In the genomic region with DNA sequence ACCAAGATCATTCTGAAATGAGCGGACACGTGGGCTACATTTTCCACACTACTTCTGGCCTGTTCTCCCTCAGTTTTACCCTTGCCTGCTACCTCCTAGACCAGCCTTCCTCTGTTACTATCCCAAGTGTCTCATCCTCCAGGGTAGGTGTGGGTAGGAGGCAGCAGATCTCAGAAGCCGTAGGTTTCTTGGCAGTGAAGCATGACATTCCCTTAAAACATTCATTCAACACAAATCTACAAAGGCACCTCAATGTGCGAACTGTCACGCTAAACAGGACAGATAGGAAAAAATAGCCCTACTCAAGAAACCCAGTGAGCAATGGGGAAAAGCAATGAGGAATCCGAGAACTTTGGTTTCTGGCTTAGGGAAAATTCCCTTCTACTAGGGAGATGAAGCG, we compare ENCODE assay signal across 9 mouse cellular contexts. TPM values are rescaled to one million over a fixed set of nuclear protein-coding genes. Genes with fewer than 3 reads are reported as not detected.
DNase-seq lines count a peak whose midpoint lies in the region; ATAC-seq and TF ChIP-seq lines count a peak whose summit lies in the region.
"Had no signal": no experiment of that assay in that cellular context is flagged by ENCODE, and none has a peak within 500 bp of the region (broad histone marks: within the 10 kb centered on the region; RNA-seq: fewer than 3 reads in every experiment).

No protein-coding gene starts in this region.

- peak overlapping the region; percentile 93; the same call in 1 of the 2 replicates for H3K4me2 ChIP-seq in heart, embryonic 15.5 days
- H3K4me2 ChIP-seq in hindbrain, embryonic 12.5 days (replicated peaks): peak overlapping the region; percentile 99
- H3K4me2 ChIP-seq in midbrain, embryonic 12.5 days (replicated peaks): peak overlapping the region; percentile 98

- H3K79me2 ChIP-seq in MEL (ENCODE audit: control insufficient read depth, insufficient read depth, low read length, poor library complexity): peaks cover 63% of the 10 kb centered on the region

- DNase-seq in heart, adult 11 months: no peak
- DNase-seq in MEL (ENCODE audit: low read depth, low spot score): no peak
- no peak for DNase-seq in adrenal gland, postnatal 4 days (ENCODE audit: low spot score in 2 of 2)
- no peak for DNase-seq in adrenal gland, adult 2 months
- no peak for DNase-seq in cerebellum, adult 9-11 months

- H3K4me1 ChIP-seq in heart, embryonic 15.5 days (replicated peaks): peaks cover 63% of the 10 kb centered on the region
- peaks cover 17 to 45% of the 10 kb centered on the region in 2 experiments for H3K4me1 ChIP-seq in MEL (ENCODE audit: control insufficient read depth in 1 of 2, insufficient read depth in 2 of 2, low read length in 2 of 2)
- peaks cover 67% of the 10 kb centered on the region for H3K4me1 ChIP-seq in hindbrain, embryonic 12.5 days
- H3K4me1 ChIP-seq in midbrain, embryonic 12.5 days: peaks cover 65% of the 10 kb centered on the region

- no peaks in the 10 kb centered on the region for H3K9me3 ChIP-seq in heart, embryonic 15.5 days (replicated peaks)
- no peaks in the 10 kb centered on the region for H3K9me3 ChIP-seq in MEL (replicated peaks; ENCODE audit: insufficient read depth, low read length)
- no peaks in the 10 kb centered on the region for H3K9me3 ChIP-seq in hindbrain, embryonic 12.5 days (replicated peaks)
- H3K9me3 ChIP-seq in midbrain, embryonic 12.5 days: no peaks in the 10 kb centered on the region

- H3K27ac ChIP-seq in heart, embryonic 15.5 days: peak overlapping the region; percentile 99
- H3K27ac ChIP-seq in MEL (ENCODE audit: control insufficient read depth, low read depth, low read length): peak overlapping the region; percentile 91
- H3K27ac ChIP-seq in hindbrain, embryonic 12.5 days: peak overlapping the region; percentile 99
- H3K27ac ChIP-seq in midbrain, embryonic 12.5 days (replicated peaks): peak overlapping the region; percentile 98

- peaks cover 14% of the 10 kb centered on the region for H3K36me3 ChIP-seq in heart, embryonic 15.5 days
- peaks cover 0 to 29% of the 10 kb centered on the region in 2 experiments; a peak in 3 of 4 replicates for H3K36me3 ChIP-seq in MEL (ENCODE audit: control insufficient read depth in 1 of 2, insufficient read depth in 2 of 2, low read length in 2 of 2)
- H3K36me3 ChIP-seq in hindbrain, embryonic 12.5 days: peaks cover 13% of the 10 kb centered on the region
- peaks cover 18% of the 10 kb centered on the region for H3K36me3 ChIP-seq in midbrain, embryonic 12.5 days

- no peak for ATAC-seq in heart, embryonic 15.5 days (replicated peaks; ENCODE audit: insufficient number of reproducible peaks, insufficient read depth, low FRiP score, low read depth)
- ATAC-seq in hindbrain, embryonic 12.5 days (ENCODE audit: low FRiP score): no peak
- no peak for ATAC-seq in midbrain, embryonic 12.5 days (ENCODE audit: low FRiP score, low read depth)
- ATAC-seq: Patski had no signal

- no peaks in the 10 kb centered on the region for H3K27me3 ChIP-seq in heart, embryonic 15.5 days
- no peaks in the 10 kb centered on the region for H3K27me3 ChIP-seq in MEL (ENCODE audit: control insufficient read depth in 1 of 2, insufficient read depth in 2 of 2, low read length in 2 of 2)
- no peaks in the 10 kb centered on the region for H3K27me3 ChIP-seq in hindbrain, embryonic 12.5 days
- H3K27me3 ChIP-seq in midbrain, embryonic 12.5 days: no peaks in the 10 kb centered on the region
- H3K27me3 ChIP-seq: Patski had no signal

- no peak for TF ChIP-seq CTCF in MEL (IDR thresholded peaks at IDR 0.05 in 2 of 3, conservative IDR thresholded peaks at IDR 0.05 in 1 of 3; ENCODE audit: control insufficient read depth in 1 of 3, insufficient read depth in 1 of 3, low read depth in 2 of 3, low read length in 3 of 3, poor library complexity in 1 of 3, severe bottlenecking in 1 of 3)

- TF ChIP-seq EP300 in MEL (IDR thresholded peaks at IDR 0.05; ENCODE audit: low read depth in 1 of 2, low read length in 2 of 2): no peak

- H3K4me3 ChIP-seq in heart, embryonic 15.5 days: peak overlapping the region; percentile 85; the same call in 1 of the 2 replicates
- H3K4me3 ChIP-seq in MEL (ENCODE audit: control insufficient read depth in 1 of 2, insufficient read depth in 1 of 2, low read depth in 2 of 2, low read length in 2 of 2): peak overlapping the region in 1 of 2 experiments; percentile 79; a peak in 3 of 4 replicates
- peak overlapping the region; percentile 63 for H3K4me3 ChIP-seq in hindbrain, embryonic 12.5 days
- peak overlapping the region; percentile 64 for H3K4me3 ChIP-seq in midbrain, embryonic 12.5 days

- WGBS in heart, embryonic 15.5 days: 53% methylated on average over 7 of the region's 7 CpGs
- 62% methylated on average over 7 of the region's 7 CpGs for WGBS in hindbrain, embryonic 12.5 days
- WGBS in midbrain, embryonic 12.5 days: 65% methylated on average over 7 of the region's 7 CpGs

- H3K9ac ChIP-seq in heart, embryonic 15.5 days: 0 out of 2 replicates have a peak overlapping the region, but pooled peaks have one; percentile 30
- H3K9ac ChIP-seq in MEL (ENCODE audit: control insufficient read depth, low read depth, low read length, poor library complexity, severe bottlenecking): peak overlapping the region; percentile 87
- peak overlapping the region; percentile 95 for H3K9ac ChIP-seq in hindbrain, embryonic 12.5 days
- H3K9ac ChIP-seq in midbrain, embryonic 12.5 days (replicated peaks): peak overlapping the region; percentile 96

- no peak for TF ChIP-seq POLR2A in MEL (IDR thresholded peaks at IDR 0.05; ENCODE audit: control insufficient read depth in 1 of 2, insufficient read depth in 1 of 2, low read depth in 1 of 2, low read length in 2 of 2, poor library complexity in 1 of 2)

- no peak for TF ChIP-seq RAD21 in MEL (IDR thresholded peaks at IDR 0.05; ENCODE audit: low read depth, low read length)

TF ChIP-seq in MEL, 35 proteins besides CTCF, POLR2A, EP300 and RAD21:
- TF ChIP-seq TBP (IDR thresholded peaks at IDR 0.05; ENCODE audit: low read depth, low read length) (no peak), ETS1 (IDR thresholded peaks at IDR 0.05; ENCODE audit: low read depth, low read length) (no peak)

RNA-seq across cellular contexts. Expression of gene Kdm6b, which starts 0.9 kb away (rescaled TPM):
- polyA plus RNA-seq in heart, embryonic 15.5 days (2015; fragmentation: Nextera tagmentation; extraction: Ambion mirVana): 18.6 and 19.5 TPM in 2 replicates
- 5.8 and 7.2 TPM in 2 replicates for total RNA-seq in MEL (2012; rRNA removed)
- polyA plus RNA-seq in MEL (2012; ENCODE audit: insufficient read depth in 1 of 2, insufficient read length in 2 of 2, low read depth in 1 of 2, low replicate concordance in 2 of 2, missing spikeins in 1 of 2): 10 to 100 TPM; 25.0 to 43.4 TPM
- polyA plus RNA-seq in hindbrain, embryonic 12.5 days (2016; fragmentation: Nextera tagmentation; extraction: Ambion mirVana): 51.4 and 51.6 TPM in 2 replicates
- 48.7 and 50.7 TPM in 2 replicates for polyA plus RNA-seq in midbrain, embryonic 12.5 days (2016; fragmentation: Nextera tagmentation; extraction: Ambion mirVana)
- total RNA-seq in adrenal gland, postnatal 4 days (2021): 10 to 100 TPM; 48.7 to 52.5 TPM
- 10 to 100 TPM; 31.4 to 41.5 TPM for total RNA-seq in adrenal gland, adult 2 months (2021)
- polyA plus RNA-seq in adrenal gland, adult 2 months (2012; rRNA removed): 17.4 and 18.7 TPM in 2 replicates

RNA-seq across cellular contexts. Expression of gene Tmem88, which starts 14.5 kb away (rescaled TPM):
- 37.3 and 40.6 TPM in 2 replicates for polyA plus RNA-seq in heart, embryonic 15.5 days (2015; fragmentation: Nextera tagmentation; extraction: Ambion mirVana)
- total RNA-seq in MEL (2012; rRNA removed): 0.39 TPM in 2 replicates
- polyA plus RNA-seq in MEL (2012; ENCODE audit: insufficient read depth in 1 of 2, insufficient read length in 2 of 2, low read depth in 1 of 2, low replicate concordance in 2 of 2, missing spikeins in 1 of 2): under 1 TPM in 1 of 2 experiments, not detected in 1; 0.45 TPM
- polyA plus RNA-seq in hindbrain, embryonic 12.5 days (2016; fragmentation: Nextera tagmentation; extraction: Ambion mirVana): 13.2 and 14.8 TPM in 2 replicates
- 11.4 and 12.1 TPM in 2 replicates for polyA plus RNA-seq in midbrain, embryonic 12.5 days (2016; fragmentation: Nextera tagmentation; extraction: Ambion mirVana)
- total RNA-seq in adrenal gland, postnatal 4 days (2021): 10 to 100 TPM; 23.4 to 27.2 TPM
- total RNA-seq in adrenal gland, adult 2 months (2021): 10 to 100 TPM; 10.8 to 16.0 TPM
- 86.3 and 94.7 TPM in 2 replicates for polyA plus RNA-seq in adrenal gland, adult 2 months (2012; rRNA removed)

RNA-seq across cellular contexts. Expression of gene Cyb5d1, which starts 17.1 kb away (rescaled TPM):
- polyA plus RNA-seq in heart, embryonic 15.5 days (2015; fragmentation: Nextera tagmentation; extraction: Ambion mirVana): 20.6 and 24.0 TPM in 2 replicates
- total RNA-seq in MEL (2012; rRNA removed): 26.8 and 39.6 TPM in 2 replicates
- 10 to 100 TPM in 1 of 2 experiments, not detected in 1; 21.3 TPM for polyA plus RNA-seq in MEL (2012; ENCODE audit: insufficient read depth in 1 of 2, insufficient read length in 2 of 2, low read depth in 1 of 2, low replicate concordance in 2 of 2, missing spikeins in 1 of 2)
- polyA plus RNA-seq in hindbrain, embryonic 12.5 days (2016; fragmentation: Nextera tagmentation; extraction: Ambion mirVana): 48.0 and 50.5 TPM in 2 replicates
- polyA plus RNA-seq in midbrain, embryonic 12.5 days (2016; fragmentation: Nextera tagmentation; extraction: Ambion mirVana): 52.9 and 53.8 TPM in 2 replicates
- total RNA-seq in adrenal gland, postnatal 4 days (2021): 10 to 100 TPM; 42.0 to 44.3 TPM
- total RNA-seq in adrenal gland, adult 2 months (2021): 10 to 100 TPM; 44.2 to 59.7 TPM
- 10.7 and 11.8 TPM in 2 replicates for polyA plus RNA-seq in adrenal gland, adult 2 months (2012; rRNA removed)

RNA-seq across cellular contexts. Expression of gene Naa38, which starts 17.3 kb away (rescaled TPM):
- 129 and 132 TPM in 2 replicates for polyA plus RNA-seq in heart, embryonic 15.5 days (2015; fragmentation: Nextera tagmentation; extraction: Ambion mirVana)
- total RNA-seq in MEL (2012; rRNA removed): 190 and 191 TPM in 2 replicates
- 100 to 1,000 TPM in 1 of 2 experiments, not detected in 1; 173 TPM for polyA plus RNA-seq in MEL (2012; ENCODE audit: insufficient read depth in 1 of 2, insufficient read length in 2 of 2, low read depth in 1 of 2, low replicate concordance in 2 of 2, missing spikeins in 1 of 2)
- 94.0 and 103 TPM in 2 replicates for polyA plus RNA-seq in hindbrain, embryonic 12.5 days (2016; fragmentation: Nextera tagmentation; extraction: Ambion mirVana)
- 98.9 and 105 TPM in 2 replicates for polyA plus RNA-seq in midbrain, embryonic 12.5 days (2016; fragmentation: Nextera tagmentation; extraction: Ambion mirVana)
- 100 to 1,000 TPM; 118 to 129 TPM for total RNA-seq in adrenal gland, postnatal 4 days (2021)
- total RNA-seq in adrenal gland, adult 2 months (2021): 100 to 1,000 TPM; 124 to 157 TPM
- polyA plus RNA-seq in adrenal gland, adult 2 months (2012; rRNA removed): 175 and 193 TPM in 2 replicates

RNA-seq across cellular contexts. Expression of gene Chd3, which starts 43.3 kb away (rescaled TPM):
- polyA plus RNA-seq in heart, embryonic 15.5 days (2015; fragmentation: Nextera tagmentation; extraction: Ambion mirVana): 14.2 and 22.9 TPM in 2 replicates
- 37.3 and 65.8 TPM in 2 replicates for total RNA-seq in MEL (2012; rRNA removed)
- polyA plus RNA-seq in MEL (2012; ENCODE audit: insufficient read depth in 1 of 2, insufficient read length in 2 of 2, low read depth in 1 of 2, low replicate concordance in 2 of 2, missing spikeins in 1 of 2): 10 to 100 TPM in 1 of 2 experiments, not detected in 1; 84.9 TPM
- polyA plus RNA-seq in hindbrain, embryonic 12.5 days (2016; fragmentation: Nextera tagmentation; extraction: Ambion mirVana): 93.4 and 97.6 TPM in 2 replicates
- polyA plus RNA-seq in midbrain, embryonic 12.5 days (2016; fragmentation: Nextera tagmentation; extraction: Ambion mirVana): 78.7 and 88.5 TPM in 2 replicates
- 100 to 1,000 TPM; 164 to 190 TPM for total RNA-seq in adrenal gland, postnatal 4 days (2021)
- 10 to 100 TPM; 71.0 to 92.8 TPM for total RNA-seq in adrenal gland, adult 2 months (2021)
- 83.4 and 107 TPM in 2 replicates for polyA plus RNA-seq in adrenal gland, adult 2 months (2012; rRNA removed)

Comparison
In these comparisons a context has a peak if more than half of its experiments do, and no peak if none do; other contexts are left out.
1. H3K9ac ChIP-seq: peak in every context shown above with its lines; median percentile 96 in midbrain, embryonic 12.5 days; 95 in hindbrain, embryonic 12.5 days; 87 in MEL; 30 in heart, embryonic 15.5 days.